Mouse (Mus musculus): ENCODE data around the gene Cys1.
"Not testable (repeated sequence)": the region's sequence is repeated elsewhere in the genome, so short reads cannot be mapped to it uniquely, and the experiment has no call there.

Gene Cys1

DNA sequence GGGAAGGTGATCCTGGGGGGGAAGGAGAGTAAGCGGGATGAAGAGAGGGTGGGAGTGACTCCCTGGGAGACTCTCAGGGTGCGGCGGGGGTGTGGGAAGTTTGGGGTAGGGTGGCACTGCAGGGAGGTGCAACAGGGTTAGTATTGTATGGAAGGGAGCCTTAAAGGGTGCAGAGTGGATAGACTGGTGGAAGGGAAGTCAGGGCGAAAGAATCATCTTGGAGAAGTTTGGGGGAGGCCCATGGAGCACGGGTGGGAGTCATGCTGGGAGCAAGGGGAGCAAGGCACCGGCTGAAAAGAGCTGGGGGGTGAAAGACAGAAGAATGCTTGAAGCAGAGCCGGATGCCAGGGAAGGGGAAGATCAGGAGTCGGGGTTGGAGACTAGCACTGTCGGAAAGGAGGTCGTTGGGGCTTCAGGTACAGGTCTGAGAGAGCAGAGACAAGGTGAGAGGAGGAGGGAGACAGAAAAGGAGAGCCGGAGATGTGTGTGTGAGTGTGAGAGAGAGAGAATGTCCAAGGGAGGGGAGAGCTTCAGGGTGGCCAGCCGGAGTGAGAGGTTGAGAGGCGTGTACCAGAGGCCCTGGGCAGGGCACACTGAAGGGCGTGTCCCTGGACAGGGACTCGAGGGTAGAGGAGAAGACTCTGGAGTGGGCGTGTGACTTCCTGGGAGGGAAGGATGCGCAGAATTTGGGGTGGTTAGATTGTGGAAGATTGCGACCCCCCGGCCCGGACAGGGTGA is at the start of gene Cys1:
TSS of gene Cys1 (minus strand) at position 528 of the 738 bp plus-strand sequence.
- DNase-seq = no peak

- peak; percentile 82 for DNase-seq
Measured at GRCm38 (mm10) chr12:24724369-24724768, 42.8 kb upstream of the Cys1 start.

- DNase-seq = no peak
Measured at GRCm38 (mm10) chr12:24723859-24724258, 42.2 kb upstream of the Cys1 start.

DNA sequence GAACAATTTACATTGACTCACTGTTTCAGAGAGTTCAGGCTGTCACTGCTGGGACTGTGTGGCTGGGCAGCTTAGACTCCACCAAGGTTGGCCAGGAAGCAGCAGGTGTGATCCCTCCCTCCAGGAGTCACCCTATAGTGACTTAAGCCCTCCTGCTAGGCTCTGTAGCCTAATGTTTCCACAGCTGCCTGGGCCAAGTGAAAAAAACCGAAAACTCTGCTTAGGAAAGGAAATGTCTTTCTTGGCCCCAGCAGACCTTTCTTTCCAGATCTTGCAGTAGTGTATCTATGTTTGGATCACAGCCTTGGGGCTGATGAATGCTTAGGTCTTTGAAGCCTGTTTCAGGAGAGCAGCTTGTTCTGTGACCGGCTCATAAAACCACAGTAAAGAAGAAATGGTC is 41.8 kb upstream of the Cys1 start:
- peak; percentile 43 for DNase-seq

DNA sequence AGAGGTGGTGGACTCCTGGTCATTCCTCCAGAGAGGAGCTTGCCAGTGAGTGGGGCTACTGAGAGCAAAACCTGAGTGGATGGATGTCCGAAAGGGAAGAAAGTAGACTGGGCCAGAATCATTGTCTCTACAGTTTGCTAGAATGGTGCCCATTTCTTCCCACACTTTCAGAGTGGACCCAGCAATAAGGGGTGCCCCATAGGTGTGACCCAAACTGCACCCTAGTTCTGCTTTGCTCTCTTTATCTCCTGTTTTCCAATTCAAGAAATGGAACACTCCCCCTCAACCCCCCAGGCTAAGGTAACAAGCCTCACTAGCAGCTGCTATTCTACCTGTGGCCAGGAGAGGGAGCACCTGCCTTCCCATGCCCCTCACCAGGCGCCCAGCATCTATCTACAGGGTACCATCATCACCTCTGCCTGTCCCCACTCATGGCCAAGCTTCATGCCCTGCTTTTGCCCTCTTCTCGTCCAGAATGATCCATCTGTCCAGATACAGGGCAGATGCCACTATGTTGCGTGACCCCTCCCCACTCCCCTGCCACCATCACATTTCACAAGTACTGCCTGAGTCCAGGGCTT is 35.2 kb upstream of the Cys1 start:
- peak; percentile 77 for DNase-seq

GRCm38 (mm10) chr12:24715268-24715896 is 33.8 kb upstream of the Cys1 start:
- DNase-seq = no peak

- DNase-seq = no peak
Measured at GRCm38 (mm10) chr12:24714579-24715255, 33.1 kb upstream of the Cys1 start.

- no peak for DNase-seq
Measured at GRCm38 (mm10) chr12:24712396-24712795, 30.8 kb upstream of the Cys1 start.

DNA sequence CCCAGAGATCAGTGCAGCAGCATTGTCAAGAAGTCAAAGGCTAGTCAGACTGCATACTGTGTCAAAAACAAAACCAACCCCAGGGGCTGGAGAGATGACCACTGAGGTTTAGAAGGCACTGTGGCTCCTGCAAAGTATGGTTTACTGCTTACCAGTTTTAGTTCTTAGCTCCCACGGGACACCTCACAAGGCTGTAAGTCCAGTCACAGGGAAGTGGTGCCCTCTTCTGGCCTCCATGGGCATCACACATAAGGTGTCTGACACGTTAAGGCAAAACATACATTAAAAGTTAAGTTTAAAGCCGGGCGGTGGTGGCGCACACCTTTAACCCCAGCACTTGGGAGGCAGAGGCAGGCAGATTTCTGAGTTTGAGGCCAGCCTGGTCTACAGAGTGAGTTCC is 29.1 kb upstream of the Cys1 start:
- peak; percentile 57 for DNase-seq

- DNase-seq = peak; percentile 91
Measured at GRCm38 (mm10) chr12:24709831-24710508, 28.4 kb upstream of the Cys1 start.

DNA sequence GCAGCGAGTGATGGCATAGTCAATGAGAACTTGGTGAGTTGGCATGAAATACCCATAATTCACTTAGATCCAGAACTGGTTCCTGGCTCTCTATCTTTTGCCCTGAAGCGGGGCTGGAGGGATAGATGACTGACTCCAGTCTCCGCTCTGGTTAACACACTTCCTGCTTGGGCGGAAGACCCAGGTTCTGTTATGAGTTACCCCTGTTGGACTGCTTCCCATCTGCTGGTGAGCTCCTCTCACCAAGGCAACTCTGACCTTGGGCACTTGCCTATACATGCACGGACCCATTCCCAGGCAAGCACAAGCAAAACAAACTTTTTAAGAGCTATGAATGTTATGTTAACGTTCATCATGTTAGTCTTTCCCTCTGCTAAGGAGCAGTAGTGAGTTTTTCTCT is 27.8 kb upstream of the Cys1 start:
- DNase-seq = peak; percentile 33

DNA sequence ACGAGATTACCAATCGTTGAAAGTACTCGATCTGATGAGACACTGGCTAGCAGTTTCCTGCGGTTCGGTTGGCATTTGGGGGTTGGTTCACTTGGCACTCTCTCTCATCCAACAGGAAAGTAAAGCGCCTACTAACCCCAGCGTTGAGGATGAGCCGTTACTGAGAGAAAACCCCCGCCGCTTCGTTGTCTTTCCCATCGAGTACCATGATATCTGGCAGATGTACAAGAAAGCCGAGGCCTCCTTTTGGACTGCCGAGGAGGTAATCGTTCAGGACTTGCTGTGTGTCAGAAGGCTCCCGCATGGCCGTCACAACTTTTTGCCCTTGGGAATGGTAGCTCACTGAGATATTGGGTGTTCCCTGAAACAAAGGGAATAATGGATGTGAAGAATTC is 27.2 kb upstream of the Cys1 start:
- no peak for DNase-seq

DNA sequence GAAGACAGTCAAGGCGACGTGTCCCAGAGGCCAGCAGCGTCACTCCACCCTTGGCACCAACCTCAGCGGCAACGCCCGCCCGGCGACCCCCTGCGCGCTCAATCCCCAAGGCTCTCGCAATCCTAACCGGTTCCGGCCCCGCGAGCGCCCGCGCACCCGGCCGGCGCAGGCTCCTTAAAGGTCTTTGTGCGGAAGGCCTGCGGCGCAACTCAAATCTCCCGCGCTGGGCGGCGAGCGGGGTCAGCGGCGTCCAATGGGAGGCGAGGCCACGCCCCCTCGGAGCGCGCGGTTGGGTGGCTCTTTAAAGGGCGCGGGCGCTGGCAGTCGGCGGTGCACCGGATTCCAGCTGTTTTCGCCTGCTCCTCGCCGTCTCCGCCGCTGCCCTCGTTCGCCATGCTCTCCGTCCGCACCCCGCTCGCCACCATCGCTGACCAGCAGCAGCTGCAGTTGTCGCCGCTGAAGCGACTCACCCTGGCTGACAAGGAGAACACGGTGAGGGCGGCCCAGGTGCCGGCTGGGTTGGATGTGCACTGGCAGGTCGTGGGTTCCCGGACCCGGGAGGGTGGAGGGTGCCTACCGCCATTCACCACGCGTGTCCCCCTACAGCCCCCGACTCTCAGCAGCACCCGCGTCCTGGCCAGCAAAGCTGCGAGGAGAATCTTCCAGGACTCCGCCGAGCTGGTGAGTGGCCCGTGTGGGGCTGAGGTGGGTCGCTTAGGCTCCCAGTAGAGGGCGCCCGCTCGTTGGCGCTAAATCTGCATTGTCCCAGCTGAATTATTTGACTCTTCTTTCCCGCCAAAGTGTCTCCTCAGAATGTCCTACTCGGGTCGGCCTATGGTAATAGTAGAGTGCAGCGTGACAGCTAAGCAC is 26.6 kb upstream of the Cys1 start, which contains the start of gene Rrm2:
TSS of gene Rrm2 (plus strand) at position 288 of the 870 bp plus-strand sequence.
- peak; percentile 98 for DNase-seq

DNA sequence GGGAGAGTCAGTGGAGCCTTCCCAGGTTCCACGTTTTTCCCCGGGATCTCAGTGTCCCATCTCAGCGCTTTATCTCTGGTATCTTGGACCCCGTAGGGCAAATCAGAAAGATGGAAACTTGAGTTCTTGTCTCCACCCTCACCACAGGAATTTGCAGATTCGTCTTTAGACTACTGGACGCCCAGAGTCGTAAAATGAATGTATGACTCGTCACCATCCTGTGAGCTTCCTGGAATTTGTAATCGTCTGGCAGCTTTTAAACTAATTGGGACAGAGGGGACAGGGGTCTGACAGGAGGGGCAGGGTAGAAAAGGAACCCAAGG is 25.8 kb upstream of the Cys1 start:
- DNase-seq = peak; percentile 52

DNA sequence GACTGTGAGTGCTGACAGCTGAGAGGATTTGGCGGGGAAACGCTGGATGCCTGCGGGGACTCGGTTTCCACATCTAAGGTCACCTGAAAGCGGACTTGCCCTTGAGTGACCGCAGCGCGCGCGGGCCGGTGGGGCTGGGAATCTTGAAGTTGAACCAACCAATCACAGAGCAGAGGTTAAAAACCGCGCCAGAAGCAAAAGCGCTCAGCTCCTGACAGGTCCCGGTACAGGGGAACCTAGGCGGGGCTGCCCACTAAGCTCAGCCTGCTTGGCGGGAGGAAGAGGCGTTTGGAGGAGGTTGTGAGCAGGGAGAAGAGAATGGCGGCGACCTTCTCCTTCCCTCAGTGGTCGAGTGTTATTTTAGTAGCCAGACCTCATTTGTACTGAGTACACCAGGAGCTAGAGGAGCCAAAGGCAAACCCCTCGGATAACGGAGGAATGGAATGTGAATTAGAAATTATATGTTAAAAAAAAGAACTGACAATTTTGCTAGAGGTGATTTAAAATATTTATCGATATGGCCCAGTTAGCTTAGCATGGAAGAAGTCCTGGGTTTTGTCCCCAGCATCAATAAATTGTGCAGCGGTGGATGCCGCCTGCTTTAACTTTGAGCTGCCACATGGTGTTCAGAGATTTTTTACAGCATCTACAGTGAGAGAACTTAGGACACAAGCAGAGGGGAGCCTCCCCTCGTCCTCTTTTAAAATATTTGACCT is 25.3 kb upstream of the Cys1 start:
- peak; percentile 86 for DNase-seq

DNA sequence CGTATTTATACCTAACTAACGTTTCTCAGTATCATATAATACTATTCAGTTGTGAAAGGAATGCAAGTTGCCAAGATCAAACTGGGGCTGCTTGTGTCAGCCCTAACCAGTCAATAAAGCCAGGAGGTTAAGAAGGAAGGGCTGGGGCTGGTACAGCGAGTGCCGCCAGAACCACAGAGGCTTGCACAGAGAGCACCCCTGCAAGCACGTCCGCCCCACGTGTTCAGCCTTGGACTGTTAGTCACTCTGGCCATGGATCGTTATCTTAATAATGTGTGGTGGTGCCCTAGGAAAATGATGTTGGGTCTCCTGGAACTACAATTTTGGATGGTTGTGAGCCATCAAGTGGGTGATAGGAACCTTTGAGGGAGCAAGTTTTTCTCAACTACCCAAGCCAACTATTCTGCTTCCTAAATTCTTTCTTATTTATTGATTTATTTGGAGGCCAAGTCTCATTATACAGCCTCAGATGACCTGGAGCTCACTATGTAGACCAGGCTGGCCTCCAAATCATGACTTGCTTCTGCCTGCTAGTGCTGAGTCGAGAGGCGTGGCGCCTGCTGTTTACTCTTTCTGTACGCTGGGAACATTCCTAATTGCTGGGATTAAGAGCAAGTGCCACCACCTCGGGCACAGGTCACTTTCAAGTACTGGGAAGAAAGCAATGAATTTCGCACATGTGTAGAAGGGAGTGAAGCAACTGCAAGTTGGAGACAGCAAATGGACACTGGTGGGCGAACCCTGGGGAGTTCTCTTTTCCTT is 24.1 kb upstream of the Cys1 start:
- no peak for DNase-seq

DNA sequence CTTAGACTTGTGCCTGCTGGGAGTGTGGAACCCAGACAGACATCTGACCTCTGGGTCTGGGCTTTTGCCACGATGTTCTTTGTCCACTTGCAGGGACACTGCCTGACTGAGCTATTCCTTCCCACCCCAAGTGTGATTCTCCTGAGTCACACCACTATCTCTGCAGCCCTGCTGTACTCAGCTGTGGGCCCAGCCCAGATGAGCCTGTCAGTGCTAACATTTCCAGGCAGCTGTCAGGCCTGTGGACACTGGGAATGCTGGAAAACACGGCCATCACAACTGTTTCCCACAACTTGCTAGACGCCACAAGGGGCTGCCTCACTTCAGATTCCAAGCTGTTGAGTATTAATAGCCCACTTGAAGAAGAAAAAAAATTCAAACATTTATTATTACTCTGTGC is 21.4 kb upstream of the Cys1 start:
- DNase-seq = no peak

- not testable (repeated sequence) for DNase-seq
Measured at GRCm38 (mm10) chr12:24701621-24702020, 20.0 kb upstream of the Cys1 start.

- no peak for DNase-seq
Measured at GRCm38 (mm10) chr12:24699578-24699977, 18.0 kb upstream of the Cys1 start.

DNA sequence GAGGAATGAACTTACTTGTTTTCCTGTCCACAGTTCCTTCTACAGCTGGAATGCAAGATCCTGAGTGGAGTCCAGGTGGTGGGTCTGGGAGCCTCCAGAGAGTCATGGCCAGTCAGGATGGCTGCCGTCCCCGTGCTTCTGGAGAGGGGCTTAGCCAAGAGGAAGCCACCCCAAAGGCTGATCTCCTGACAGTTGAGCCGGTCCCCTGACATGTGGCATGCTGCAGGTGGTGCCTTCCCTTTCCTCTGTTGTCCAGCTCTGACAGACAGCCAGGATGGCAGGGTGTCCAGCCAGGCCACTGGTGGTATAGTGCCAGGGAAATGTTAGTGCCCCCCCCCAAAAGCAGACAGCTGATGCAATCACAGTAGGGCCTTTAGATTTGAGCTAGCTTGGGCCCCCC is 16.9 kb upstream of the Cys1 start:
- no peak for DNase-seq

Measured in embryo, embryonic 11 days (tissue).